Mouse (Mus musculus) C2C12 (cell line): Measurements from ENCODE around the gene A930002H24Rik.

Source experiments
- CEBPB ChIP-seq: IDR thresholded peaks from one replicate; pipeline ENCODE4 v1.6.1; 2011; ENCODE audit warnings: low read depth, mild to moderate bottlenecking, control low read depth, moderate library complexity
- CTCF ChIP-seq: IDR thresholded peaks from one replicate; pipeline ENCODE4 v1.5.1; 2011; ENCODE audit not compliant: control insufficient read depth, insufficient read depth, insufficient read length
- MAX ChIP-seq: IDR thresholded peaks from one replicate; pipeline ENCODE4 v1.6.1; 2011; ENCODE audit warnings: mild to moderate bottlenecking, control low read depth
- MYOD1 ChIP-seq: IDR thresholded peaks from one replicate; pipeline ENCODE4 v1.6.1; 2011; ENCODE audit warnings: low read depth; ENCODE audit not compliant: control insufficient read depth, insufficient read length
- MYOG ChIP-seq: IDR thresholded peaks from one replicate; pipeline ENCODE4 v1.6.1; 2011; ENCODE audit not compliant: control insufficient read depth, insufficient read length; ENCODE audit errors: extremely low read depth
- USF1 ChIP-seq: IDR thresholded peaks from one replicate; pipeline ENCODE4 v1.6.1; 2011; ENCODE audit warnings: low read depth, mild to moderate bottlenecking, control low read depth, moderate library complexity

DNA sequence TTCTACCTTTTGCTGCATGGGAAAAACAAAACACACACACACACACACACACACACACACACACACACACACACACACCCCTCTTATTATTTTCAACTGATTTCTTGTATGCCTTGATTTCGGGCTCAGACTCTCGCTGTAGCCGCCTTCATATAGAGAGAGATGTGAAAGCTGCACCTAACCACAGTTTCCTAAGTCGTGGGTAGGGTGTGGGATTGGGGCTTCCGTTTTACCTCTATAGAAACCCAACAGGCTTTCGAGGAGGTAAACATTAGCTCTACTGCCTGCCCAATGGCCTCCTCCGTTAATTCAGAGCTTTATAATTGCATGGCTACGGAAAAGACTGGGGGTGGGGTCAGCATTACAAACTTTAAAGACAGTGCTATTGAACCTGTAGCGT is 13.6 kb downstream of the A930002H24Rik start:
- no peak for TF ChIP-seq MAX
- no peak for TF ChIP-seq CTCF
- TF ChIP-seq MYOD1, result no peak
- TF ChIP-seq USF1, result no peak
- TF ChIP-seq MYOG, result no peak
- TF ChIP-seq CEBPB, result no peak
